Mouse (Mus musculus): ENCODE measurements around the gene 2310011J03Rik.

GRCm38 (mm10) chr10:80299301-80299700 is 21.0 kb downstream of the 2310011J03Rik start:
- TF ChIP-seq CTCF (IDR thresholded peaks at IDR 0.05; ENCODE audit: control insufficient read depth, insufficient read depth, insufficient read length) (no peak), USF1 (IDR thresholded peaks at IDR 0.05; ENCODE audit: low read depth) (no peak), MAX (IDR thresholded peaks at IDR 0.05) (no peak), MYOD1 (IDR thresholded peaks at IDR 0.05; ENCODE audit: control insufficient read depth, insufficient read length, low read depth) (no peak)
